21 mouse cellular contexts compared by ENCODE assay signal in genomic region chr12:49992501-49993079, GRCm38 (mm10).
DNase-seq lines count a peak whose midpoint lies in the region; ATAC-seq lines count a peak whose summit lies in the region.
"Had no signal": no experiment of that assay in that cellular context is flagged by ENCODE, and none has a peak within 500 bp of the region (broad histone marks: within the 10 kb centered on the region; RNA-seq: fewer than 3 reads in every experiment).

No protein-coding gene starts in this region.

- H3K4me2 ChIP-seq in midbrain, embryonic 14.5 days (ENCODE audit: low read length): no peak overlapping the region
- no peak overlapping the region for H3K4me2 ChIP-seq in midbrain, embryonic 11.5 days
- no peak overlapping the region for H3K4me2 ChIP-seq in embryonic facial prominence, embryonic 14.5 days (ENCODE audit: low read depth, low read length)
- no peak overlapping the region for H3K4me2 ChIP-seq in midbrain, embryonic 16.5 days (ENCODE audit: low read length)
- H3K4me2 ChIP-seq: embryonic facial prominence, embryonic 13.5 days; limb, embryonic 13.5 days; liver, embryonic 15.5 days had no signal

- ATAC-seq in frontal cortex, adult (ENCODE audit: low TSS enrichment): peak; percentile 99
- ATAC-seq in midbrain, embryonic 14.5 days (ENCODE audit: low FRiP score, low TSS enrichment): no peak
- ATAC-seq in midbrain, embryonic 11.5 days (ENCODE audit: low FRiP score): no peak
- peak; percentile 88 for ATAC-seq in embryonic facial prominence, embryonic 14.5 days (ENCODE audit: low read depth)
- peak; percentile 36; the same call in 1 of the 2 replicates for ATAC-seq in midbrain, embryonic 16.5 days
- ATAC-seq: intestine, postnatal 0 days had no signal

- H3K4me1 ChIP-seq in midbrain, embryonic 14.5 days (ENCODE audit: control insufficient read depth, insufficient read depth, low read length): no peaks in the 10 kb centered on the region
- H3K4me1 ChIP-seq in midbrain, embryonic 11.5 days (ENCODE audit: control insufficient read depth, insufficient read depth, low read length): no peaks in the 10 kb centered on the region
- no peaks in the 10 kb centered on the region for H3K4me1 ChIP-seq in embryonic facial prominence, embryonic 14.5 days (ENCODE audit: control insufficient read depth, insufficient read depth, low read length)
- H3K4me1 ChIP-seq in midbrain, embryonic 16.5 days (ENCODE audit: control insufficient read depth, insufficient read depth, low read length): no peaks in the 10 kb centered on the region; the same call in 1 of the 2 replicates
- H3K4me1 ChIP-seq: embryonic facial prominence, embryonic 13.5 days; forebrain, embryonic 10.5 days; heart, embryonic 10.5 days; limb, embryonic 13.5 days; liver, embryonic 15.5 days; megakaryocyte, embryonic 14.5 days had no signal

- no peak overlapping the region for H3K9ac ChIP-seq in midbrain, embryonic 14.5 days (replicated peaks; ENCODE audit: low read length)
- H3K9ac ChIP-seq in midbrain, embryonic 11.5 days (ENCODE audit: low read length): no peak overlapping the region
- no peak overlapping the region for H3K9ac ChIP-seq in embryonic facial prominence, embryonic 14.5 days (ENCODE audit: low read depth, low read length)
- no peak overlapping the region for H3K9ac ChIP-seq in midbrain, embryonic 16.5 days (ENCODE audit: low read depth, low read length)
- H3K9ac ChIP-seq: embryonic facial prominence, embryonic 13.5 days; limb, embryonic 13.5 days; liver, embryonic 15.5 days had no signal

- WGBS in midbrain, embryonic 14.5 days: 53% methylated on average over 7 of the region's 7 CpGs
- 79% methylated on average over 7 of the region's 7 CpGs for WGBS in midbrain, embryonic 11.5 days
- WGBS in embryonic facial prominence, embryonic 14.5 days: 38% methylated on average over 7 of the region's 7 CpGs
- WGBS in midbrain, embryonic 16.5 days: 42% methylated on average over 7 of the region's 7 CpGs

- no peak overlapping the region for H3K27ac ChIP-seq in midbrain, embryonic 14.5 days (replicated peaks; ENCODE audit: low read depth, low read length)
- H3K27ac ChIP-seq in midbrain, embryonic 11.5 days (ENCODE audit: low read depth, low read length): no peak overlapping the region
- H3K27ac ChIP-seq in embryonic facial prominence, embryonic 14.5 days (replicated peaks; ENCODE audit: low read depth, low read length): no peak overlapping the region
- no peak overlapping the region for H3K27ac ChIP-seq in midbrain, embryonic 16.5 days (ENCODE audit: low read length)
- H3K27ac ChIP-seq: embryonic facial prominence, embryonic 13.5 days; forebrain, embryonic 10.5 days; heart, embryonic 10.5 days; limb, embryonic 13.5 days; liver, embryonic 15.5 days had no signal

- H3K4me3 ChIP-seq in midbrain, embryonic 14.5 days (replicated peaks; ENCODE audit: low read depth, low read length): no peak overlapping the region
- H3K4me3 ChIP-seq in midbrain, embryonic 11.5 days (ENCODE audit: low read depth, low read length): no peak overlapping the region
- no peak overlapping the region for H3K4me3 ChIP-seq in embryonic facial prominence, embryonic 14.5 days (ENCODE audit: low read depth, low read length)
- H3K4me3 ChIP-seq in midbrain, embryonic 16.5 days (ENCODE audit: low read depth, low read length): no peak overlapping the region
- H3K4me3 ChIP-seq: embryonic facial prominence, embryonic 13.5 days; forebrain, embryonic 10.5 days; heart, embryonic 10.5 days; limb, embryonic 13.5 days; liver, embryonic 15.5 days; megakaryocyte, embryonic 14.5 days had no signal

- H3K9me3 ChIP-seq in midbrain, embryonic 14.5 days (ENCODE audit: control insufficient read depth, low read length): no peaks in the 10 kb centered on the region
- no peaks in the 10 kb centered on the region for H3K9me3 ChIP-seq in midbrain, embryonic 11.5 days (ENCODE audit: control insufficient read depth, low read length)
- H3K9me3 ChIP-seq in embryonic facial prominence, embryonic 14.5 days (ENCODE audit: control insufficient read depth, low read length): no peaks in the 10 kb centered on the region
- H3K9me3 ChIP-seq in midbrain, embryonic 16.5 days (replicated peaks; ENCODE audit: control insufficient read depth, low read length, poor library complexity, severe bottlenecking): no peaks in the 10 kb centered on the region
- H3K9me3 ChIP-seq: embryonic facial prominence, embryonic 13.5 days; forebrain, embryonic 10.5 days; G1E; heart, embryonic 10.5 days; limb, embryonic 13.5 days; liver, embryonic 15.5 days; megakaryocyte, embryonic 14.5 days had no signal

- H3K27me3 ChIP-seq in midbrain, embryonic 14.5 days (ENCODE audit: control insufficient read depth, insufficient read depth, low read length): no peaks in the 10 kb centered on the region
- H3K27me3 ChIP-seq in midbrain, embryonic 11.5 days (ENCODE audit: control insufficient read depth, insufficient read depth, low read length): no peaks in the 10 kb centered on the region
- no peaks in the 10 kb centered on the region for H3K27me3 ChIP-seq in embryonic facial prominence, embryonic 14.5 days (replicated peaks; ENCODE audit: control insufficient read depth, insufficient read depth, low read length)
- no peaks in the 10 kb centered on the region for H3K27me3 ChIP-seq in midbrain, embryonic 16.5 days (ENCODE audit: control insufficient read depth, insufficient read depth, low read depth, low read length)
- H3K27me3 ChIP-seq: embryonic facial prominence, embryonic 13.5 days; limb, embryonic 13.5 days; liver, embryonic 15.5 days; megakaryocyte, embryonic 14.5 days had no signal

- no peaks in the 10 kb centered on the region for H3K36me3 ChIP-seq in midbrain, embryonic 14.5 days (ENCODE audit: control insufficient read depth, insufficient read depth, low read length)
- no peaks in the 10 kb centered on the region for H3K36me3 ChIP-seq in midbrain, embryonic 11.5 days (ENCODE audit: control insufficient read depth, insufficient read depth, low read length)
- H3K36me3 ChIP-seq in embryonic facial prominence, embryonic 14.5 days (ENCODE audit: control insufficient read depth, insufficient read depth, low read length): no peaks in the 10 kb centered on the region
- no peaks in the 10 kb centered on the region for H3K36me3 ChIP-seq in midbrain, embryonic 16.5 days (ENCODE audit: control insufficient read depth, insufficient read depth, low read length)
- H3K36me3 ChIP-seq: embryonic facial prominence, embryonic 13.5 days; forebrain, embryonic 10.5 days; G1E; heart, embryonic 10.5 days; limb, embryonic 13.5 days; liver, embryonic 15.5 days had no signal

- DNase-seq in frontal cortex, postnatal 25 days (ENCODE audit: low spot score in 2 of 2): no peak
- peak; percentile 33 for DNase-seq in midbrain, embryonic 14.5 days
- DNase-seq in midbrain, embryonic 11.5 days (ENCODE audit: low spot score, missing footprints): no peak
- peak; percentile 37 for DNase-seq in embryonic facial prominence, embryonic 14.5 days (ENCODE audit: low spot score)
- DNase-seq in c-Kit-positive CD71-positive TER-119-positive erythroid progenitor cells, embryonic 14.5 days (ENCODE audit: low spot score): no peak
- DNase-seq: adrenal gland, adult 2 months; cerebellum, adult 9-11 months; gastrocnemius, postnatal 25 days; heart, postnatal 36 days; kidney, postnatal 36 days; lung, postnatal 10 days had no signal

Comparison
In these comparisons a context has a peak if more than half of its experiments do, and no peak if none do; other contexts are left out.
1. ATAC-seq: peak in frontal cortex, adult (single experiment), embryonic facial prominence, embryonic 14.5 days (single experiment) and midbrain, embryonic 16.5 days (single experiment); none in midbrain, embryonic 14.5 days (single experiment) and midbrain, embryonic 11.5 days (single experiment).
2. DNase-seq: peak in midbrain, embryonic 14.5 days (single experiment) and embryonic facial prominence, embryonic 14.5 days (single experiment); none in frontal cortex, postnatal 25 days (0 of 2), midbrain, embryonic 11.5 days (single experiment) and c-Kit-positive CD71-positive TER-119-positive erythroid progenitor cells, embryonic 14.5 days (single experiment).